ENCODE assay signal across 18 mouse cellular contexts in the genomic region with DNA sequence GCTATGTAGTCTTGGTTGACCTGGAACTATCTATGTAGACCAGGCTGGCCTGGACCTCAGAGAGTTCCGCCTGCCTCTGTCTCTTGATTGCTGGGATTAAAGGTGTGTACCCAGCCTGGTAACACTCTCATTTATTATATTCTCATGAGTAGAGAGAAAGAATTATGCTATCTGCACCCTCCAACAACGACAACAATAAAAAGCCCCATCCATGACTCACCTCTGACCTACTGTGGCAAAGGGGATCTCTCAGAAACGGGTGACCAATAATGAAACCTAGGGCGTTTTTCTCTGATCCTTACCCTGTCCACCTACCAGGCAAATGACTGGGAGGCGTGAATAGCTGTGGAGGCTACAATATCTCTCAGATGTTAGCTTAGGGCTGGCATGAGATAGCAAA. TPM values are rescaled to one million over a fixed set of nuclear protein-coding genes. Genes with fewer than 3 reads are reported as not detected.
A peak's percentile ranks its signal among the peaks of the same experiment; 100 is the strongest.
DNase-seq lines count a peak whose midpoint lies in the region; ATAC-seq and TF ChIP-seq lines count a peak whose summit lies in the region.
"Had no signal": no experiment of that assay in that cellular context is flagged by ENCODE, and none has a peak within 500 bp of the region (broad histone marks: within the 10 kb centered on the region; RNA-seq: fewer than 3 reads in every experiment).

No protein-coding gene starts in this region.

- no peak overlapping the region for H3K4me3 ChIP-seq in hindbrain, embryonic 10.5 days
- no peak overlapping the region for H3K4me3 ChIP-seq in hindbrain, embryonic 12.5 days
- H3K4me3 ChIP-seq in thymus, adult 2 months (ENCODE audit: control insufficient read depth, insufficient read depth, low read length), result no peak overlapping the region
- no peak overlapping the region for H3K4me3 ChIP-seq in liver, embryonic 13.5 days (replicated peaks)
- no peak overlapping the region for H3K4me3 ChIP-seq in stomach, postnatal 0 days (ENCODE audit: low read depth, low read length)
- H3K4me3 ChIP-seq: midbrain, embryonic 10.5 days; neural tube, embryonic 15.5 days had no signal

- no peak for TF ChIP-seq CTCF in thymus, adult 2 months (IDR thresholded peaks at IDR 0.05; ENCODE audit: borderline replicate concordance, control insufficient read depth, extremely low read depth, insufficient read depth, low read length, poor library complexity)
- no peak for TF ChIP-seq CTCF in stomach, postnatal 0 days (IDR thresholded peaks at IDR 0.05; ENCODE audit: low read depth)

- no peak for ATAC-seq in hindbrain, embryonic 12.5 days (ENCODE audit: low FRiP score)
- no peak for ATAC-seq in liver, embryonic 13.5 days (ENCODE audit: low read depth)
- no peak for ATAC-seq in stomach, postnatal 0 days (ENCODE audit: low FRiP score, low TSS enrichment)
- ATAC-seq: forebrain, postnatal 0 days had no signal

- H3K36me3 ChIP-seq in hindbrain, embryonic 10.5 days, result no peaks in the 10 kb centered on the region
- no peaks in the 10 kb centered on the region for H3K36me3 ChIP-seq in hindbrain, embryonic 12.5 days
- H3K36me3 ChIP-seq in thymus, adult 2 months (ENCODE audit: control insufficient read depth, insufficient read depth, low read length), result no peaks in the 10 kb centered on the region
- H3K36me3 ChIP-seq in liver, embryonic 13.5 days, result no peaks in the 10 kb centered on the region
- H3K36me3 ChIP-seq in stomach, postnatal 0 days (ENCODE audit: control insufficient read depth, insufficient read depth, low read length), result no peaks in the 10 kb centered on the region
- H3K36me3 ChIP-seq: heart, embryonic 13.5 days; midbrain, embryonic 10.5 days; neural tube, embryonic 15.5 days had no signal

- DNase-seq in hindbrain, embryonic 10.5 days (ENCODE audit: low spot score), result no peak
- no peak for DNase-seq in thymus, adult 2 months
- no peak for DNase-seq in thymus, postnatal 25 days
- DNase-seq in liver, embryonic 13.5 days, result no peak
- no peak for DNase-seq in stomach, postnatal 0 days (ENCODE audit: low spot score)
- DNase-seq in adrenal gland, postnatal 25 days, result no peak
- DNase-seq in layer of hippocampus, adult 9-11 months, result no peak
- DNase-seq: cerebellum, postnatal 25 days; forebrain, postnatal 0 days; gastrocnemius, postnatal 10 days; retina, postnatal 1 day had no signal

- 0 out of 2 replicates have a peak overlapping the region, but pooled peaks have one; percentile 8 for H3K27ac ChIP-seq in hindbrain, embryonic 10.5 days
- H3K27ac ChIP-seq in hindbrain, embryonic 12.5 days, result no peak overlapping the region
- H3K27ac ChIP-seq in thymus, adult 2 months (ENCODE audit: control insufficient read depth, insufficient read depth, low read length), result peak overlapping the region; percentile 66
- H3K27ac ChIP-seq in liver, embryonic 13.5 days, result peak overlapping the region; percentile 77
- H3K27ac ChIP-seq in stomach, postnatal 0 days (replicated peaks), result 0 out of 2 replicates have a peak overlapping the region, but pooled peaks have one; percentile 24
- H3K27ac ChIP-seq: heart, embryonic 13.5 days; hindbrain, embryonic 14.5 days; midbrain, embryonic 10.5 days; neural tube, embryonic 15.5 days had no signal

- H3K27me3 ChIP-seq in hindbrain, embryonic 10.5 days (ENCODE audit: insufficient read depth, poor library complexity, severe bottlenecking), result peaks cover 77% of the 10 kb centered on the region
- H3K27me3 ChIP-seq in hindbrain, embryonic 12.5 days, result peaks cover 70% of the 10 kb centered on the region
- no peaks in the 10 kb centered on the region for H3K27me3 ChIP-seq in thymus, adult 2 months (ENCODE audit: control insufficient read depth, insufficient read depth, low read length)
- peaks cover 32% of the 10 kb centered on the region for H3K27me3 ChIP-seq in liver, embryonic 13.5 days
- no peaks in the 10 kb centered on the region for H3K27me3 ChIP-seq in stomach, postnatal 0 days (ENCODE audit: control insufficient read depth, insufficient read depth, low read length)

- H3K4me2 ChIP-seq in hindbrain, embryonic 12.5 days (replicated peaks), result no peak overlapping the region
- peak overlapping the region; percentile 53 for H3K4me2 ChIP-seq in liver, embryonic 13.5 days
- H3K4me2 ChIP-seq in stomach, postnatal 0 days (replicated peaks; ENCODE audit: low read depth), result no peak overlapping the region
- H3K4me2 ChIP-seq: hindbrain, embryonic 14.5 days had no signal

- H3K9ac ChIP-seq in hindbrain, embryonic 12.5 days, result no peak overlapping the region
- peak overlapping the region; percentile 57; the same call in 1 of the 2 replicates for H3K9ac ChIP-seq in liver, embryonic 13.5 days
- no peak overlapping the region for H3K9ac ChIP-seq in stomach, postnatal 0 days (ENCODE audit: low read length)
- H3K9ac ChIP-seq: forebrain, postnatal 0 days; hindbrain, embryonic 14.5 days; neural tube, embryonic 15.5 days had no signal

- 83% methylated on average over 5 of the region's 5 CpGs for WGBS in hindbrain, embryonic 10.5 days
- 81% methylated on average over 5 of the region's 5 CpGs for WGBS in hindbrain, embryonic 12.5 days
- 72% methylated on average over 5 of the region's 5 CpGs for WGBS in thymus, adult 2 months
- WGBS in liver, embryonic 13.5 days (ENCODE audit: insufficient replicate concordance), result 60% methylated on average over 5 of the region's 5 CpGs
- 79% methylated on average over 5 of the region's 5 CpGs for WGBS in stomach, postnatal 0 days

- TF ChIP-seq EP300 in stomach, postnatal 0 days (optimal IDR thresholded peaks at IDR 0.05), result no peak

- H3K4me1 ChIP-seq in hindbrain, embryonic 10.5 days (replicated peaks), result peaks cover 52% of the 10 kb centered on the region
- H3K4me1 ChIP-seq in hindbrain, embryonic 12.5 days, result peaks cover 20% of the 10 kb centered on the region
- H3K4me1 ChIP-seq in thymus, adult 2 months (replicated peaks; ENCODE audit: control insufficient read depth, insufficient read depth, low read length), result peaks cover 39% of the 10 kb centered on the region
- peaks cover 64% of the 10 kb centered on the region for H3K4me1 ChIP-seq in liver, embryonic 13.5 days (replicated peaks)
- H3K4me1 ChIP-seq in stomach, postnatal 0 days (replicated peaks; ENCODE audit: control insufficient read depth, insufficient read depth), result peaks cover 3% of the 10 kb centered on the region; the same call in 1 of the 2 replicates

- no peaks in the 10 kb centered on the region for H3K9me3 ChIP-seq in hindbrain, embryonic 10.5 days
- H3K9me3 ChIP-seq in hindbrain, embryonic 12.5 days (replicated peaks), result no peaks in the 10 kb centered on the region
- no peaks in the 10 kb centered on the region for H3K9me3 ChIP-seq in liver, embryonic 13.5 days (replicated peaks)
- H3K9me3 ChIP-seq in stomach, postnatal 0 days (ENCODE audit: control insufficient read depth, low read length), result no peaks in the 10 kb centered on the region
- H3K9me3 ChIP-seq: heart, embryonic 13.5 days; midbrain, embryonic 10.5 days; neural tube, embryonic 15.5 days had no signal

- TF ChIP-seq POLR2A in thymus, adult 2 months (IDR thresholded peaks at IDR 0.05; ENCODE audit: control insufficient read depth, extremely low read depth, insufficient read depth, low read length, poor library complexity), result no peak

RNA-seq across cellular contexts. Expression of a gene that starts 3.2 kb away (rescaled TPM):
- polyA plus RNA-seq in hindbrain, embryonic 10.5 days (2016; fragmentation: Nextera tagmentation; extraction: Ambion mirVana), result 1.9 and 2.7 TPM in 2 replicates
- polyA plus RNA-seq in hindbrain, embryonic 12.5 days (2016; fragmentation: Nextera tagmentation; extraction: Ambion mirVana), result 1.7 and 2.6 TPM in 2 replicates
- 62.4 and 67.3 TPM in 2 replicates for polyA plus RNA-seq in thymus, adult 2 months (2012; rRNA removed)
- polyA plus RNA-seq in liver, embryonic 13.5 days (2015; fragmentation: Nextera tagmentation; extraction: Ambion mirVana), result 16.5 and 16.9 TPM in 2 replicates
- 12.6 and 14.0 TPM in 2 replicates for polyA plus RNA-seq in stomach, postnatal 0 days (2015; fragmentation: Nextera tagmentation; extraction: Ambion mirVana)
- total RNA-seq in adrenal gland, postnatal 25 days (2021), result 4.5 and 5.0 TPM in 2 replicates

RNA-seq across cellular contexts. Expression of a gene that starts 19.2 kb away (rescaled TPM):
- polyA plus RNA-seq in hindbrain, embryonic 10.5 days (2016; fragmentation: Nextera tagmentation; extraction: Ambion mirVana), result 5.1 and 5.2 TPM in 2 replicates
- polyA plus RNA-seq in hindbrain, embryonic 12.5 days (2016; fragmentation: Nextera tagmentation; extraction: Ambion mirVana), result 3.1 and 4.5 TPM in 2 replicates
- polyA plus RNA-seq in thymus, adult 2 months (2012; rRNA removed), result 46.8 and 49.9 TPM in 2 replicates
- polyA plus RNA-seq in liver, embryonic 13.5 days (2015; fragmentation: Nextera tagmentation; extraction: Ambion mirVana), result 0.70 and 0.71 TPM in 2 replicates
- polyA plus RNA-seq in stomach, postnatal 0 days (2015; fragmentation: Nextera tagmentation; extraction: Ambion mirVana), result 97.9 and 105 TPM in 2 replicates
- 0.86 and 1.2 TPM in 2 replicates for total RNA-seq in adrenal gland, postnatal 25 days (2021)
- total RNA-seq: forebrain, postnatal 0 days; gastrocnemius, postnatal 10 days had no signal
- polyA plus RNA-seq: forebrain, postnatal 0 days; hindbrain, embryonic 14.5 days had no signal

RNA-seq across cellular contexts. Expression of a gene that starts 20.4 kb away (rescaled TPM):
- polyA plus RNA-seq in hindbrain, embryonic 10.5 days (2016; fragmentation: Nextera tagmentation; extraction: Ambion mirVana), result 0.20 and 1.6 TPM in 2 replicates
- 0.59 and 0.81 TPM in 2 replicates for polyA plus RNA-seq in hindbrain, embryonic 12.5 days (2016; fragmentation: Nextera tagmentation; extraction: Ambion mirVana)
- 1.5 and 2.9 TPM in 2 replicates for polyA plus RNA-seq in thymus, adult 2 months (2012; rRNA removed)
- polyA plus RNA-seq in liver, embryonic 13.5 days (2015; fragmentation: Nextera tagmentation; extraction: Ambion mirVana), result 0.12 and 0.20 TPM in 2 replicates
- 17.9 and 20.4 TPM in 2 replicates for polyA plus RNA-seq in stomach, postnatal 0 days (2015; fragmentation: Nextera tagmentation; extraction: Ambion mirVana)
- 0.33 TPM in 1 of 2 replicates, not detected in the other for total RNA-seq in adrenal gland, postnatal 25 days (2021)
- total RNA-seq: gastrocnemius, postnatal 10 days had no signal
- polyA plus RNA-seq: activated CD4-positive, CD25-positive, alpha-beta regulatory T cell, adult 4 months; C2C12 had no signal

RNA-seq across cellular contexts. Expression of a gene that starts 25.0 kb away (rescaled TPM):
- polyA plus RNA-seq in hindbrain, embryonic 10.5 days (2016; fragmentation: Nextera tagmentation; extraction: Ambion mirVana), result 80.1 and 80.2 TPM in 2 replicates
- polyA plus RNA-seq in hindbrain, embryonic 12.5 days (2016; fragmentation: Nextera tagmentation; extraction: Ambion mirVana), result 76.0 and 76.5 TPM in 2 replicates
- 29.9 and 33.8 TPM in 2 replicates for polyA plus RNA-seq in thymus, adult 2 months (2012; rRNA removed)
- 138 and 147 TPM in 2 replicates for polyA plus RNA-seq in liver, embryonic 13.5 days (2015; fragmentation: Nextera tagmentation; extraction: Ambion mirVana)
- 21.6 and 22.9 TPM in 2 replicates for polyA plus RNA-seq in stomach, postnatal 0 days (2015; fragmentation: Nextera tagmentation; extraction: Ambion mirVana)
- total RNA-seq in adrenal gland, postnatal 25 days (2021), result 29.1 and 48.2 TPM in 2 replicates

RNA-seq across cellular contexts. Expression of a gene that starts 36.3 kb away (rescaled TPM):
- 26.4 and 35.1 TPM in 2 replicates for polyA plus RNA-seq in hindbrain, embryonic 10.5 days (2016; fragmentation: Nextera tagmentation; extraction: Ambion mirVana)
- polyA plus RNA-seq in hindbrain, embryonic 12.5 days (2016; fragmentation: Nextera tagmentation; extraction: Ambion mirVana), result 46.1 and 46.5 TPM in 2 replicates
- polyA plus RNA-seq in thymus, adult 2 months (2012; rRNA removed), result 1.4 and 1.6 TPM in 2 replicates
- 0.75 and 0.81 TPM in 2 replicates for polyA plus RNA-seq in liver, embryonic 13.5 days (2015; fragmentation: Nextera tagmentation; extraction: Ambion mirVana)
- 1.2 and 1.5 TPM in 2 replicates for polyA plus RNA-seq in stomach, postnatal 0 days (2015; fragmentation: Nextera tagmentation; extraction: Ambion mirVana)
- 2.5 and 3.6 TPM in 2 replicates for total RNA-seq in adrenal gland, postnatal 25 days (2021)
